Comparison of ENCODE assay signal across 8 mouse cellular contexts in genomic region chr14:47649631-47650337, GRCm38 (mm10). TPM values are rescaled to one million over a fixed set of nuclear protein-coding genes. Genes with fewer than 3 reads are reported as not detected.
DNase-seq lines count a peak whose midpoint lies in the region; ATAC-seq and TF ChIP-seq lines count a peak whose summit lies in the region.

No protein-coding gene starts in this region.

- H3K4me1 ChIP-seq in embryonic facial prominence, embryonic 15.5 days = peaks cover 14% of the 10 kb centered on the region
- H3K4me1 ChIP-seq in heart, embryonic 13.5 days = peaks cover 33% of the 10 kb centered on the region
- no peaks in the 10 kb centered on the region for H3K4me1 ChIP-seq in kidney, postnatal 0 days (replicated peaks; ENCODE audit: insufficient read depth, low read length)
- peaks cover 17% of the 10 kb centered on the region for H3K4me1 ChIP-seq in lung, embryonic 15.5 days

- H3K27ac ChIP-seq in embryonic facial prominence, embryonic 15.5 days (replicated peaks) = peak overlapping the region; percentile 92
- H3K27ac ChIP-seq in heart, embryonic 13.5 days (replicated peaks) = peak overlapping the region; percentile 95
- H3K27ac ChIP-seq in kidney, postnatal 0 days = peak overlapping the region; percentile 97
- H3K27ac ChIP-seq in lung, embryonic 15.5 days = peak overlapping the region; percentile 99

- peak overlapping the region; percentile 83 for H3K9ac ChIP-seq in embryonic facial prominence, embryonic 15.5 days
- peak overlapping the region; percentile 92 for H3K9ac ChIP-seq in heart, embryonic 13.5 days
- peak overlapping the region; percentile 93 for H3K9ac ChIP-seq in kidney, postnatal 0 days (ENCODE audit: low read depth, low read length)
- peak overlapping the region; percentile 95 for H3K9ac ChIP-seq in lung, embryonic 15.5 days

- no peaks in the 10 kb centered on the region for H3K36me3 ChIP-seq in embryonic facial prominence, embryonic 15.5 days
- no peaks in the 10 kb centered on the region for H3K36me3 ChIP-seq in heart, embryonic 13.5 days
- H3K36me3 ChIP-seq in kidney, postnatal 0 days (ENCODE audit: insufficient read depth, low read length) = no peaks in the 10 kb centered on the region
- H3K36me3 ChIP-seq in lung, embryonic 15.5 days = no peaks in the 10 kb centered on the region

- H3K9me3 ChIP-seq in embryonic facial prominence, embryonic 15.5 days (replicated peaks) = no peaks in the 10 kb centered on the region
- H3K9me3 ChIP-seq in heart, embryonic 13.5 days = no peaks in the 10 kb centered on the region
- no peaks in the 10 kb centered on the region for H3K9me3 ChIP-seq in kidney, postnatal 0 days (replicated peaks; ENCODE audit: low read length)
- H3K9me3 ChIP-seq in lung, embryonic 15.5 days = no peaks in the 10 kb centered on the region

- WGBS in embryonic facial prominence, embryonic 15.5 days = under 1% methylated on average over 46 of the region's 46 CpGs
- under 1% methylated on average over 32 of the region's 46 CpGs for WGBS in heart, embryonic 13.5 days
- WGBS in kidney, postnatal 0 days = under 1% methylated on average over 46 of the region's 46 CpGs
- WGBS in lung, embryonic 15.5 days = under 1% methylated on average over 46 of the region's 46 CpGs

- H3K4me2 ChIP-seq in embryonic facial prominence, embryonic 15.5 days (replicated peaks) = peak overlapping the region; percentile 65
- peak overlapping the region; percentile 76 for H3K4me2 ChIP-seq in heart, embryonic 13.5 days
- peak overlapping the region; percentile 71 for H3K4me2 ChIP-seq in kidney, postnatal 0 days (ENCODE audit: low read length)
- H3K4me2 ChIP-seq in lung, embryonic 15.5 days = peak overlapping the region; percentile 76

- ATAC-seq in embryonic facial prominence, embryonic 15.5 days (ENCODE audit: insufficient number of reproducible peaks, low FRiP score, low TSS enrichment, low read depth) = peak; percentile 88
- ATAC-seq in heart, embryonic 13.5 days (ENCODE audit: extremely low read depth, insufficient number of reproducible peaks, low FRiP score, low TSS enrichment) = peak; percentile 77
- ATAC-seq in kidney, postnatal 0 days (replicated peaks; ENCODE audit: low FRiP score, low read depth) = peak; percentile 86
- peak; percentile 87 for ATAC-seq in lung, embryonic 15.5 days (ENCODE audit: borderline replicate concordance, extremely low read depth, low FRiP score, low TSS enrichment)

- peak overlapping the region; percentile 99 for H3K4me3 ChIP-seq in embryonic facial prominence, embryonic 15.5 days (replicated peaks)
- H3K4me3 ChIP-seq in heart, embryonic 13.5 days = peak overlapping the region; percentile 81
- H3K4me3 ChIP-seq in kidney, postnatal 0 days (replicated peaks; ENCODE audit: low read depth, low read length) = peak overlapping the region; percentile 98
- H3K4me3 ChIP-seq in lung, embryonic 15.5 days = peak overlapping the region; percentile 100

- peak; percentile 2 to 8 for DNase-seq in CD8-positive naive resting alpha-beta T cell, adult 2 months (ENCODE audit: low read depth in 2 of 2, low spot score in 2 of 2)
- peak; percentile 40 for DNase-seq in adrenal gland, adult 8-10 months
- DNase-seq in kidney, postnatal 0 days (ENCODE audit: low spot score) = peak; percentile 72
- DNase-seq in ovary, postnatal 10 days (ENCODE audit: low spot score) = peak; percentile 41
- peak; percentile 33 for DNase-seq in urinary bladder, postnatal 10 days (ENCODE audit: low spot score)

- no peak for TF ChIP-seq CTCF in kidney, postnatal 0 days (IDR thresholded peaks at IDR 0.05; ENCODE audit: low read depth)

- H3K27me3 ChIP-seq in embryonic facial prominence, embryonic 15.5 days = no peaks in the 10 kb centered on the region
- H3K27me3 ChIP-seq in heart, embryonic 13.5 days (replicated peaks) = no peaks in the 10 kb centered on the region
- H3K27me3 ChIP-seq in kidney, postnatal 0 days (ENCODE audit: insufficient read depth, low read length) = no peaks in the 10 kb centered on the region
- no peaks in the 10 kb centered on the region for H3K27me3 ChIP-seq in lung, embryonic 15.5 days

RNA-seq across cellular contexts. Expression of gene Ktn1, which starts 1.5 kb away (rescaled TPM):
- total RNA-seq in adrenal gland, adult 8-10 months (2022) = 10 to 100 TPM; 50.5 to 90.6 (median 62.7) TPM
- 54.7 and 56.6 TPM in 2 replicates for polyA plus RNA-seq in embryonic facial prominence, embryonic 15.5 days (2015; fragmentation: Nextera tagmentation; extraction: Ambion mirVana)
- 58.5 and 65.1 TPM in 2 replicates for polyA plus RNA-seq in heart, embryonic 13.5 days (2015; fragmentation: Nextera tagmentation; extraction: Ambion mirVana)
- 68.3 and 69.0 TPM in 2 replicates for polyA plus RNA-seq in kidney, postnatal 0 days (2015; fragmentation: Nextera tagmentation; extraction: Ambion mirVana)
- polyA plus RNA-seq in lung, embryonic 15.5 days (2015; fragmentation: Nextera tagmentation; extraction: Ambion mirVana) = 53.1 and 54.3 TPM in 2 replicates

Comparison
In these comparisons a context has a peak if more than half of its experiments do, and no peak if none do; other contexts are left out.
1. Peak in every context shown above with its lines: DNase-seq, ATAC-seq, H3K4me3 ChIP-seq and H3K27ac ChIP-seq.
2. DNase-seq: peak in every context shown above with its lines; median percentile 72 in kidney, postnatal 0 days; 41 in ovary, postnatal 10 days; 40 in adrenal gland, adult 8-10 months; 33 in urinary bladder, postnatal 10 days; 5 in CD8-positive naive resting alpha-beta T cell, adult 2 months.